Mouse (Mus musculus): Measurements from ENCODE around the gene Fam187a. TPM values are rescaled to one million over a fixed set of nuclear protein-coding genes. Genes with fewer than 3 reads are reported as not detected.

Gene Fam187a
- polyA plus RNA-seq, 2 experiments from 2014 or later = not detected

DNA sequence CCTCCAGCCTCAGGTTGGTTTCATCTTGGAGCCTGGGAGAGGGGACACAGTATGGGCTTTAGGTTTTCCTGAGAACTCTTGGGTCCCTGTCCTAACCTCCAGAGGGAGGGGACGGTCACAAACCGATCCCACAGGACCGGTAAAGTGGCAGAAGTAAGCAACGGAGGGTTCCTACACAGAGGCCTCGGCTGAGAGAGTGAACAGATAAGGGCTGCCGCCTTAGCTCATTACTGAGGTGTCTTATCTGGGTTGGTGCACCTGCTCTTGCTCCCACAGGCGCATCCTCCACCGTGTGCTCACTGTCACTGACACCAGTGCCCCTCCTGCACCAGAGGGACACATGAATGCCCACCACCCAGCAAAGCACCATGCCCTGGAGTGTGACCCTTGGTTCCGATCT lies 10.8 kb downstream of the Fam187a start:
- no peak for ATAC-seq

DNA sequence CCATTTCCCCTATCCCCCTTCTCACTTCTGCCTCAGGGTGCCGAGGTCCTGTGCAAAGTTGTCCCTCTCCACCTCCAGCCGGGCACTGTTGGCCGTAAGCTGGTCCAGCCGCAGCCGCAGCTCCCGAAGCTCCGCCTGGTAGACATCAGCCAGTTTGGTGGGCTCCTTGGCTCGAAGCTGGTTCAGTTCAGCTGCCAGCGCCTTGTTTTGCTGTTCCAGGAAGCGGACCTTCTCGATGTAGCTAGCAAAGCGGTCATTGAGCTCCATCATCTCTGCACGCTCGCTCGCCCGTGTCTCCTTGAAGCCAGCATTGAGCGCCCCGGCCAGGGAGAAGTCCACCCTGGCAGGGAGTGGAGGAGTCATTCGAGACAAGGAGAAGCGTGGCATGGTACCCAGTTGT lies 11.7 kb downstream of the Fam187a start:
- no peak for ATAC-seq

DNA sequence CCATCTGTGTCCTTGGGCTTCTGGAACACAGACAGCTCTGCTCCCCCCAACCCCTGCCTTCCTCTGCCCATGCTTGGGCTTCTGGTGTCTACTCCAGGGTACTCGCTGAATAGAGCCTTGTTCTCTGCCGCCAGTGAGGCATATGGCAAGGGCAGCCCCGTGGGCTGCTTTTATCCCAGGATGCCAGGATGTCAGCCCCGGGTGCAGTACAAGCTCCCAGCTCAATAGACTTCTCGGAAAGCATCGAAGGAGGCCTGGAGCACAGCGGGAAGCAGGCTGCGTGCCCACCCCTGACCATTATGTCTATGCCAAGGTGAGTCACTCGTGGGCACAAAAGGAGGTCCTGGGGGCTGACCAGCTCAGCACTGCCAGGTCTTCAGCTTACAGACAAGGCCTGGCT lies 13.4 kb downstream of the Fam187a start:
- no peak for ATAC-seq

DNA sequence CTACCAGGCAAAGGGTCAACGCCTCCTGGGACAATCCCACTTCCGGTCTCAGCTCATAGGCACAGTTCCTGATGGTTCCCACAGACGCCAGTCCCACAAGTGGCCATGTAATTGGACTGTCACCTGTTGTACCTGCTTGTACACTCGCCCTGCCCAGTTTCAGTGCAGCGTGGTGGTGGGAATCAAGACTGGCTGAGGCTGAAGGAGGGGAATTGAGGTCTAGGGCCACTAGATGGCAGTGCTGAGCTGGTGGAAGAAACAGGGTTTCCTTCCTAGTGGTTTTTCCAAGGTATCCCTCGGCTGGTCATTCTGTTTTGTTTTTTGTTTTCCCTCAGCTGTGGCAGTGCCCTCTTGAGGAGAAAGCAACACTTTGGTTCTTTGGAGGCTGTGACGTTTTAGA lies 15.8 kb downstream of the Fam187a start, which contains the start of gene Gfap:
Gfap (minus strand) TSS at position 150 of the 400 bp plus-strand sequence.
- no peak for ATAC-seq

DNA sequence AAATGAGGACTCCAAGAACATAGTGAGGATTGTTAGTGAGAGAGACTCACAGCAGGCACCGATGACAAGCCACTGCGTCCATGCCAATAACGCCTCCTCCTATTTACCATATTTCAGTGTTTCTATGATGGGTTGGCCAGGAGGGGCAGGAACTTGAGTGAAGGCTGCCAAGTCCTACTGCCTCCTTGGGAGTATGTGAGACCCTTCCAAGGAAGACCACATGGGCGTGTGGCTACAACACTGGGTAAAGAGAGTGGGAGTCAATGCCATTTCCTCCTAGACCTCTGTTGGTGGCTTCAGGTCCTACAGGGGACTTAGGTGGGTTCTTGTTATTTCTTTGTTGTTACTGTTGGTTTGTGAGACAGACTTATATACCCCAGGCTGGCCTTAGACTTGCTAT lies 16.2 kb downstream of the Fam187a start:
- no peak for ATAC-seq

DNA sequence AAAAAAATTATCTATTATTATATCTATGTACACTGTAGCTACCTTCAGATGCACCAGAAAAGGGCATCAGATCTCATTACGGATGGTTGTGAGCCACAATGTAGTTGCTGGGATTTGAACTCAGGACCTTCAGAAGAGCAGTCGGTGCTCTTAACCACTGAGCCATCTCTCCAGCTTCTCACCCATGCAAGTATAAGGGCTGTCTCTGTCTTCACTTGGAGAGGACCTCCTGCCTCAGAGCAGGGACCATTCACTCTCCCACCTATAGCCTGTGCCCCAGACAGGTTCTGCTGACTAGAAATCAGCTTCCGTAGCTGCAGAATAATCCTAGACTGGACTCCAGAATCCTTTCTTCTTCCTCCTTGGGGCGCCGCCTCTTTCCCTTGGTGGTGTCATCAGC lies 17.1 kb downstream of the Fam187a start:
- ATAC-seq = no peak

DNA sequence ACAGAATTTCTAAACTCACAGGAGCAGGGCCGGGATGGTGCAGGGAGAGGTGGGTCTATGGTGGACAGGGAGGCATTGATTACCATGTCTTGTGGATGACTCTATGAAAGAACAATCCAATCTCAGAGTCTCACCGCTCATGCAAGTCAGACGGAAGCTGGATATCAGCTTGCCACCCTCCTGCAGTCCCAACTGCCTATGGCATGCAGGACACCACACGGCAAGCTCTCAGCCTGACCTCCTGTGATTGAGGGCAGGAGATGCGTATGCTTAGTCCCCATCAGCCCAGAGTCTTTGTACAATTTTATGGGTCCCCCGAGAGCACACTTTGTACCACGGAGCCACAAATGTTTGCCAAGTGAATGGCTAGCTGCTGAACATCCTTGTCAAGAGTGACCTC lies 18.7 kb downstream of the Fam187a start:
- no peak for ATAC-seq

DNA sequence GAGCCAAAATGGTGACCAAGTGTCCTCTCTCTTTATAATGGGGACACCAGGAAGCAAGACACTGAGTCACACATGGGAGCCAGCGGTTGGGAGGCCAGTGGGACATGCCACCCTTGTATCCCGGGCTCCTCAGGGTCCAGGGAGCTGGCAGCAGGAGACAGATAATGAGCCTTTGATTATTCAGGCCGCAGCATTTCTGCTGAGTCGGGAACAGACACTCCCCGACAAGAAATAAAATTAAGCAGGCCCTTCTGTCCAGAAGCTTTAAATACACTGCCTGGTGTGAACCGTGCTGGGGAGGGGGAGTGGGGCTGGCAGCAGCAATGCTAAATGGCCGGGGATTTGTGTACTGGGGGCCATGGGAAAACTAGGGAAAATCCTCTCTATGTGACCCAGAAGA lies 26.4 kb downstream of the Fam187a start:
- ATAC-seq = no peak

DNA sequence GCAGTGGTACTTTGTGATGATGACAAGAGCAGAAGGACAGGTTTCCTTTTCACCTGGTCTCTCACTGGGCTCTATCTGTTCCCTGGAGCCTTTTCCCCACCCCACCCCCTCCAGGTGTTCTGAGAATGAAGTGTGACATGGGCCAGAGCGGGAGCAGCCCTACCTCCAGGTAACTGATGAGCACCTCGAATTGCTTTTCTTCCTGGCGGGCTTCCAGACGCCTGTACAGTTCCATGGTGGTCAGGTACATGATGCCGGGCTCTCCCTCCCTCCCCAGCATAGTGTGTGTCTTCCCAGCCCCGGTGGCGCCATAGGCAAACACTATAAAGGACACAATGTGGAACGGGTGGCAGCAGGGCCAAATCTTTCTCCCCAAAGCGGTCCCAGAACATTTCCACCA lies 30.4 kb downstream of the Fam187a start:
- no peak for ATAC-seq

DNA sequence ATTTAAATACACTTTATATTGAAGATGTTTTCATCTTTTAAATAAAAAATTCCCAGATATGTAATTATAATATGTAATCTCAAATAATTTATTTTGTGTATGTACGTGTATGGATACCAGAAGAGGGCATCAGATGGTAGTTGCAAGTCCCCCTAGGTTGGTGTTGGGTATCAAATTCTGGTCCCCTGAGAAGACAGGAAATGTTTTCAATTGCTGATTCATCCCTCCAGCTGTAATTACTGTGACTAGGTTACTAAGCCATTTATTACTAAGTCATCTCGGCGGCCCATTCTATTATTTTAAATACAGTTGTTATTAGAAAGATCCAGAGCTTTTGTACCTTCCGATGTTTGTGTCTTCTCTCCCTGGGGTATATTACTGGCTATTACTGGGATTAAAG lies 33.1 kb downstream of the Fam187a start:
- ATAC-seq = no peak

DNA sequence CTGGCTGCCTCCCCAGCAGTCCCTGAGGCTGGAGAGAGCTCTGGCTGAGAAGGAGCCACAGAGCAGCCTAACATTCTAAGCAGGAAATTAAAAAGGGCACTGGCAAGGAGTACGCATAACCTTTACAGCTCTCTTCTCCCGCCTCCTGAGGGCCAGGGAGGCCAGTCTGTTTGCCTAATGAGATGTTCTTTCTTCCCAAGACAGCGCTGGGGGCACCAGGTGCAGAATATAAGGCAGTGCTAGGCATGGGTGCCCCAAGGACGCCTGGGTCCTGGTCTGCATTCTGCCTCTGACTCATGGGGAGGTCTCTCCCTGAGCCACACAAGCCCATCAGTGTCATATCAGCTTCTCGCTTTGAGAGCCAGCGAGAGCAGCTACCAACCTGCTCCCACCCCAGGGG lies 36.5 kb downstream of the Fam187a start:
- no peak for ATAC-seq

DNA sequence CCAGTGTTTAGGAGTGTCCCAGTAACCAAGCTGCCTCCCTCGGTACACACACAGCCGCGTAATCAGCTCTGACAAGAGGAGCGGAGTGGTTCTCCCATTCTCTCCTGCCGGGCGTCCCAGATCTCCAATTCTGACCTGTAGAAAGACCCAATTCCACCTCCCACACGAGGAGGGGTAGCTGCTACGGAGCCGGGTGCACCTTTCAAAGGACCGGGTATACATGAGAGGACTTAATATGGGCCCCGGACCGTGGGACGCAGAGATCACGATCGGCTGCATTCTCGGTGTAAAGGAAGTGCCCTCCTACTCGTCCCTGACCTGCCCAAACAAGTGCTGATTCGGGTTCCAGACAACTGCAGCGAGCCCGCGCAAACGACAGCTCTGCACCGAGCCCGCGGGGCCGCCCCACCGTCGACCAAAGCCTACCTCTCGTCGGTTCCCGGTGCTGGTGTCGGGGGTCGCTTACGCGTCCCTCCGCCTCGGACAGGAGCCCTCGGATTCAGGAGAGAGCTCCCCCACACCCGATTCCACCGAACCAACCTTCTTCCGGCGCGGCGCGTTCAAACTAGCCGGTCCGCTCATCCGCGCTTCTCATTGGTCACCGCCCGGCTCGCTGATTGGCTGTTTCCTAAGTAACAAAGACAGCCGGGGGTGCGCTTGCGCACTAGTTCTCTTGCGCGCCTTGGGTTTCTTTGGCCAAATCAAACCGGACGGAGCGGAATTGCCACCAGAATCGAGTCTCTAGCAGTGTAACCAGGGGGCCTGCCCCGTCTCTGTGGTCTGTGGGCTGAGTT lies 39.8 kb downstream of the Fam187a start, which contains the start of gene Kif18b:
Kif18b (minus strand) TSS at position 568 of the 794 bp plus-strand sequence.
- ATAC-seq = peak; percentile 98

DNA sequence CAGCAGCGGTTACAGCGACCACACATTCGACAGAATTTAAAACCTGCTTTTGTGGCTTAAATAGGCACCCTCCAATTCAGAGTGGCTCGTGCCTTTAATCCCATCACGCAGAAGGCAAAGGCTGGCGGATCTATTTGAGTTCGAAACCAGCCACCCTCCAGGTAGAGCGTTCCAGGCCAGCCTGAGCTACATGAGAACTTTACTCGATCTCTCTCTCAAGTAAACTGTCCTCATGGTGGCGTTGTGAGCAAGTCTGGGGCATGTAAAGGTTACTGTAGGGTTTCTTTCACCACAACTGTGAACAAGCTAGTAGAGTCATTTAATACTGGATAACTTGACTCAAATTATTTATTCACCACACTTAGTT lies 40.4 kb downstream of the Fam187a start:
- ATAC-seq = peak; percentile 54

DNA sequence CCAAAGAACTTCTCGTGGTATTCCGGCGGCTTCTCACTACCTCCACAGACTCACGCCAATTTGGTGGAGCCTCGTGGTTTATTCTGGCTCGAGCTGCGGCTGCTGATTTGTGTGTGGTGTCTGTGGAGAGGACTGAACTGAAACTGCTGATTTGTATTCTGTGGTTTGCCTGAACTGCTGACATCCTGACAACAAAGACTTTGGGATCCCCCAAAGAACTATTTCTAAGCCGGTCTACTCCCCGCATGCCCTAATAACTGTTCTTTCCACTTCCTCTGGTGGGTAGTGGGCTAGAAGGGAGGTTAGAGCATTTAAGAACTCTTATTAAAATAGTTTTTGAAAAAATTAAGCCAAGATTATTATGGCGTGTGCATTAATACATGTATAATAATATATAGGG lies 45.7 kb downstream of the Fam187a start:
- ATAC-seq = no peak

DNA sequence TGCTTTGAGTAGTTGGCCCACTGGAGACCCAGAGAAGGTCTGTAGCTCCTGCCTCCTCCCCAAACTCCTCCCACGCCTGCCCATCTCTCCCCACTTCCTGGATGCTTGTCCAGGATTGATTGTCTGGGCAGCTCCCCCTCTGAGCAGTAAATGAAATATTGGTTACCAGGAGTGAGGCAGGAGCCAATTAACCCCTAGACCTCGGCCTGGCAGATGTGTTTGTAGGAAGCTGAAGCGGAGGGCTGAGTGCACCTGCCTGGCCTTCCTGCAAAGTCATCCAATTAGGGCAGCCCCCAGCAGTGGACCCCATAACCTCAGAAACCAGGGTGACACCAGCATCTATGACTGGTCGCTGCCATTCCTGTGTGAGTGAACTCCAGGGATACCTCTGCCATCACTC lies 51.3 kb downstream of the Fam187a start:
- ATAC-seq = no peak

Other genes starting within 250 kb of the Fam187a start
- under 1 TPM in 1 of 2 experiments, not detected in 1; 0.16 TPM for gene Meioc, start 221.5 kb upstream of the Fam187a start, polyA plus RNA-seq (2017; shearing (Covaris generic))
- gene Ccdc43, start 187.4 kb upstream of the Fam187a start, polyA plus RNA-seq (2017; shearing (Covaris generic)) = 10 to 100 TPM; 30.6 to 38.0 TPM
- not detected for gene Adam11, start 123.7 kb upstream of the Fam187a start, polyA plus RNA-seq (2017; shearing (Covaris generic))
- under 1 TPM in 1 of 2 experiments, not detected in 1; 0.28 TPM for gene Gjc1, start 65.5 kb upstream of the Fam187a start, polyA plus RNA-seq (2017; shearing (Covaris generic))
- gene Higd1b, start 49.3 kb upstream of the Fam187a start, polyA plus RNA-seq (2017; shearing (Covaris generic)) = not detected
- gene Eftud2, start 4.2 kb upstream of the Fam187a start, polyA plus RNA-seq (2017; shearing (Covaris generic)) = 100 to 1,000 TPM in 1 of 2 experiments, 10 to 100 TPM in 1; 97.2 to 170 TPM
- gene Ccdc103, start 4.0 kb upstream of the Fam187a start, polyA plus RNA-seq (2017; shearing (Covaris generic)) = not detected
- gene Gfap, start 15.7 kb downstream of the Fam187a start, polyA plus RNA-seq (2017; shearing (Covaris generic)) = not detected
- under 1 TPM; 0.28 to 0.76 TPM for gene Kif18b, start 40.0 kb downstream of the Fam187a start, polyA plus RNA-seq (2017; shearing (Covaris generic))
- not detected for gene C1ql1, start 61.5 kb downstream of the Fam187a start, polyA plus RNA-seq (2017; shearing (Covaris generic))
- 100 to 1,000 TPM; 111 TPM for gene Nmt1, start 143.0 kb downstream of the Fam187a start, polyA plus RNA-seq (2017; shearing (Covaris generic))
- gene Dcakd, start 143.2 kb downstream of the Fam187a start, polyA plus RNA-seq (2017; shearing (Covaris generic)) = 10 to 100 TPM; 26.4 to 32.5 TPM
- under 1 TPM; 0.41 to 0.51 TPM for gene Plcd3, start 216.5 kb downstream of the Fam187a start, polyA plus RNA-seq (2017; shearing (Covaris generic))
- gene Acbd4, start 216.5 kb downstream of the Fam187a start, polyA plus RNA-seq (2017; shearing (Covaris generic)) = 10 to 100 TPM; 19.7 to 25.2 TPM
- 1 to 10 TPM; 2.6 to 4.3 TPM for gene Hexim1, start 231.1 kb downstream of the Fam187a start, polyA plus RNA-seq (2017; shearing (Covaris generic))
- gene Hexim2, start 247.3 kb downstream of the Fam187a start, polyA plus RNA-seq (2017; shearing (Covaris generic)) = 1 to 10 TPM; 2.3 to 4.5 TPM

Measured in CD4-positive, CD25-positive, alpha-beta regulatory T cell, adult 4 months (primary cell).